Mouse (Mus musculus): ENCODE results near the gene Wwox.

DNA sequence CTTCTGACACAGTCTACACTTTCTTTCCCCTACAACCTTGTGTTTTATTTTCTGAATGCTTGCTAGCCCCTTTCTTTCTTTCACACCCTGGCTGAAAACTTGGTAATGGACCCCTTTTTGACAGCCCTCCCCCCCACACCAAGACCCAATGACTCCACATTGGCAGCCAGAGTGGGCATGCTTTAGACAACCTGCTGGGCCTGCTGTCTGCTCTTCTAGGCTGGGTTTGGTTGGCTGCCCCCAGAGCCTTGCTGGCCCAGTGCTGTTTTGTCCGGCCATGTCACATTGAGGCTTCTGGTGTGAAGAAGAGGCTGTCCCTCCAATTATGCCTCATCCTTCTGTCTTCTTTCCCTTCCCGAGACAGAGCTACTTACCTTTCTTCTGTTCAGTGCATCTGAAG lies 83.6 kb downstream of the Wwox start:
- no peak for TF ChIP-seq CTCF (IDR thresholded peaks at IDR 0.05; ENCODE audit: control insufficient read depth, insufficient read depth, insufficient replicate concordance, low read depth, low read length)
- TF ChIP-seq POLR2A (IDR thresholded peaks at IDR 0.05; ENCODE audit: control insufficient read depth, low read depth, low read length) = no peak
